Mouse (Mus musculus): ENCODE data around the gene Gm7145. TPM values are rescaled to one million over a fixed set of nuclear protein-coding genes. Genes with fewer than 3 reads are reported as not detected.
"Not testable (repeated sequence)": the region's sequence is repeated elsewhere in the genome, so short reads cannot be mapped to it uniquely, and the experiment has no call there.

Gm7145 gene
- not detected in 2 replicates for polyA plus RNA-seq (2015; fragmentation: Nextera tagmentation; extraction: Ambion mirVana)

DNA sequence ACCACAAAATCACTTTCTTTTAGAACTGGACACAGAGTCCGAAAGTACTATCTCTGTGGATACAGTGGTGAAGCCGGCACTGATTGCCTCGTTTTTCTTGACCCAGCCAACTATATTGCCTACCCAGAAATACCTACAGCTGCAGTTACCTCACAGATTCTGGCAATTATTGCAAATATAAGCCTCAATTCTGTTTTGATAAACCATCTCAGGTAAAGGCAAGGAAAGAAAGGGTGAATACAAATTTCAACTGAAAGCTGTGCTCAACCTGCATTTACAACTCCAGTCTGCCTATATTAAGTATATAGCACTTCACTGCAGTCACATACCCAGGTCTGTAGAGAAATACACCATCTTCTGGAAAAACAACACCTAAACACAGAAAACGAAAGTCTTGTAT is at the start of gene Gm7145:
Gene Gm7145, plus strand, starts transcription at position 301 of the 400 bp plus-strand sequence.
- Histone ChIP-seq H3K9ac (no peak within 1 kb of the TSS), H3K9me3 (replicated peaks) (no peaks in the 10 kb centered on the region), H3K36me3 (no peaks in the 10 kb centered on the region), H3K27me3 (no peaks in the 10 kb centered on the region), H3K27ac (no peak within 1 kb of the TSS), H3K4me3 (replicated peaks) (no peak within 1 kb of the TSS), H3K4me1 (replicated peaks) (no peaks in the 10 kb centered on the region), H3K4me2 (no peak within 1 kb of the TSS)
- ATAC-seq (ENCODE audit: low read depth) (no peak), DNase-seq (no peak)
- 57% methylated on average over 4 of the region's 4 CpGs for WGBS (ENCODE audit: insufficient replicate concordance)

DNA sequence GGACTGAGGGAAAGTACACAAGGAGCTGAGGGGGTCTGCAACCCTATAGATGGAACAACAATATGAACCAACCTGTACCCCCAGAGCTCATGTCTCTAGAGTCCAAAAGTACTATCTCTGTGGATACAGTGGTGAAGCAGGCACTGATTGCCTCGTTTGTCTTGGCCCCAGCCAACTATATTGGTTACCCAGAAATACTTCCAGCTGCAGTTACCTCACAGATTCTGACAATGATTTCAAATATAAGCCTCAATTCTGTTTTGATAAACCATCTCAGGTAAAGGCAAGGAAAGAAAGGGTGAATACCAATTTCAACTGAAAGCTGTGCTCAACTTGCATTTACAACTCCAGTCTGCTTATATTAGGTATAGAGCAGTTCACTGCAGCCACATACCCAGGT is 38.0 kb upstream of the Gm7145 start, which contains the start of gene Gm28168:
Gene Gm28168, plus strand, starts transcription at position 301 of the 400 bp plus-strand sequence.
- H3K36me3 ChIP-seq; DNase-seq; ATAC-seq (ENCODE audit: low read depth); H3K9me3 ChIP-seq (replicated peaks); H3K4me1 ChIP-seq (replicated peaks); H3K27me3 ChIP-seq; H3K4me2 ChIP-seq; H3K4me3 ChIP-seq (replicated peaks); H3K27ac ChIP-seq; H3K9ac ChIP-seq: not testable (repeated sequence)
- 40% methylated on average over 1 of the region's 1 CpGs for WGBS (ENCODE audit: insufficient replicate concordance)

DNA sequence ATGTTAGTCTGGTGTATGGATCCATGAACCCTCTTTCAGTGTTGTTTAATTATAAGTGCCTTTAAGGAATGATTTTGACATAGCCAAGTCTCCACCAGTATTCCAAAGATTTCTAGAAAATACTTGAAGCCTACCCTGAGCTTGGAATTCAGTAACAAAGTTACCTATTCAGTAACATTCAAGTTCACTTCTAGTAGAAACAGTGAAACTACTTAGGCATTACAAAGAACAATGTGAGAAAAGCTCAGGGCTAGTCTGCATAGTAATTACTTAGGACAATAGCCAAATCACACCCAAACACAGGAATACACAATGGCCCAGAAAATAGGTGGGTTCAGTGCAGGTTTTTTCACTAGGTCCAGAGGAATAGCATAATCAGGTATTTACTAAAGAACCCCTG is 38.1 kb downstream of the Gm7145 start:
- DNase-seq; ATAC-seq (ENCODE audit: low read depth); H3K27me3 ChIP-seq; H3K4me2 ChIP-seq; H3K4me1 ChIP-seq (replicated peaks); H3K4me3 ChIP-seq (replicated peaks); H3K36me3 ChIP-seq; H3K27ac ChIP-seq; H3K9ac ChIP-seq; H3K9me3 ChIP-seq (replicated peaks): not testable (repeated sequence)

DNA sequence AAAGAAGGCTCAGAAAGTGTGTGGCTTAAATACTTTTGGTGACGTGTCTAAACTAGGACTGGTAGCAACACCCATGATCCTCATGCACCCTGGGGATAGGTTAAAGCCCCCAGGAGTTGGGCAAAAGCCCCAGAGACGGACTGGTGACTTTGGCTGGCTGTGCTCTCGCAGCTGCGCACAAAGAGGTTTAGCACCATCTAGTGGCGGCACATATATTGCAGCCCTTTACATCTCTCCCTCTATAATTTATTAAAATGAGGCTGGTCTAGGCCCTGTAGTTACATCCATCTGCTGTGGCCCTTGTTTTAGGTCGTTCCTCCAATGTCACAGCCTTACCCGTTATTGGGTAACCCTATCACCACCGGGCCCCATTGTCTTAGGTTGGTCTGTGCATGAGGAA is 47.0 kb downstream of the Gm7145 start:
- not testable (repeated sequence) for H3K4me2 ChIP-seq; H3K4me1 ChIP-seq (replicated peaks); H3K27me3 ChIP-seq; ATAC-seq (ENCODE audit: low read depth); H3K27ac ChIP-seq; H3K9me3 ChIP-seq (replicated peaks); H3K4me3 ChIP-seq (replicated peaks); DNase-seq; H3K36me3 ChIP-seq; H3K9ac ChIP-seq
- WGBS (ENCODE audit: insufficient replicate concordance) = 15% methylated on average over 8 of the region's 8 CpGs

Other genes starting within 250 kb of the Gm7145 start
- not detected in 2 replicates for gene B020011L13Rik, start 184.8 kb upstream of the Gm7145 start, polyA plus RNA-seq (2015; fragmentation: Nextera tagmentation; extraction: Ambion mirVana)
- gene Gm28360, start 135.9 kb upstream of the Gm7145 start, polyA plus RNA-seq (2015; fragmentation: Nextera tagmentation; extraction: Ambion mirVana) = not detected in 2 replicates
- not detected in 2 replicates for gene Gm28168, start 37.9 kb upstream of the Gm7145 start, polyA plus RNA-seq (2015; fragmentation: Nextera tagmentation; extraction: Ambion mirVana)
- gene Gm29106, start 210.6 kb downstream of the Gm7145 start, polyA plus RNA-seq (2015; fragmentation: Nextera tagmentation; extraction: Ambion mirVana) = 0.02 and 0.03 TPM in 2 replicates